Mouse (Mus musculus) G1E (cell line): ENCODE measurements around the gene C130026I21Rik.

Experiments
- CTCF ChIP-seq: IDR thresholded peaks from 2 replicates; pipeline ENCODE4 v1.5.1; 2012; ENCODE audit warnings: low read depth, low read length, inconsistent platforms, mixed read lengths
- GATA1 ChIP-seq: IDR thresholded peaks from 2 replicates; pipeline ENCODE4 v1.6.1; 2012; ENCODE audit warnings: borderline replicate concordance, low read length, inconsistent platforms, mixed read lengths
- GATA2 ChIP-seq: IDR thresholded peaks from 2 replicates; pipeline ENCODE4 v1.6.1; 2012; ENCODE audit warnings: low read depth, low read length, inconsistent platforms, borderline replicate concordance
- TAL1 ChIP-seq: conservative IDR thresholded peaks from 2 replicates; pipeline ENCODE4 v1.6.1; 2012; ENCODE audit warnings: low read depth, low read length, inconsistent platforms, mixed read lengths

DNA sequence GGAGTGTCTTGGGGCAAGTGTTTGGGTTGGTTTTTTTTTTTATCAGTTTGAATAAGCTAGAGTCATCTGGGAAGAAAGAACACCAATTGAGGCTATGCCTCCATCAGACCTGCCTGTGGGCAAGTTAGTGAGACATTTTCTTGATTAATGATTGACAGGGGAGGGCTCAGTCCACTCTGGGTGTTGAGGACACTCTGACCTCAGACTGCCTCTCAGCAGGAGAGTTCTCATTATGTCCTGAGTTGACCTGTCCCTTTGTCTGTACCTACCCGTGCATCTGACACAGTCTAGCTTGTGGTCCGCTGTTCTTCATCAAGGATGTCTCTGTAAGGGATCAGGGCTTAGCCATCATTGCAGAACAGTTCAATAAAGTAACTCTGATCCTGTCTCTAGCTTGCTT lies 323.0 kb downstream of the C130026I21Rik start:
- TF ChIP-seq CTCF (no peak), GATA2 (no peak), GATA1 (no peak), TAL1 (no peak)
